Mouse (Mus musculus) right cerebral cortex, postnatal 25 days (tissue): Measurements from ENCODE around the gene Hmgb3.
"Not testable (repeated sequence)": the region's sequence is repeated elsewhere in the genome, so short reads cannot be mapped to it uniquely, and the experiment has no call there.

Source experiments
- DNase-seq: peaks from one replicate; pipeline ENCODE4 v3.0.0; 2022

Gene Hmgb3

GRCm38 (mm10) chrX:71555415-71556114 lies at the start of gene Hmgb3:
Hmgb3 (plus strand) TSS chrX:71555918.
- peak; percentile 76 for DNase-seq

DNA sequence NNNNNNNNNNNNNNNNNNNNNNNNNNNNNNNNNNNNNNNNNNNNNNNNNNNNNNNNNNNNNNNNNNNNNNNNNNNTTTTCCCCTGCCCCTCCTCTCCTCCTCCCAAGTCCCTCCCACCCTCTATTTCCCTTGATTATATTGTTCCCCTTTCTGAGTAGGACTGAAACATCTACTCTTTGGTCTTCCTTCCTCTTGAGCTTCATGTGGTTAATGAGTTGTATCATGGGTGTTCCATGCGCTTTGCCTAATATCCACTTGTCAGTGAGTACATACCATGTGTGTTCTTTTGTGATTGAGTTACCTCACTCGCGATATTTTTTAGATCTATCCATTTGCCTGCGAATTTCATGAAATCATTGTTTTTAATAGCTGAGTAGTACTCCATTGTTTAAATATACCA lies 49.1 kb upstream of the Hmgb3 start:
- DNase-seq, result not testable (repeated sequence)

GRCm38 (mm10) chrX:71519252-71519651 lies 36.5 kb upstream of the Hmgb3 start:
- no peak for DNase-seq

DNA sequence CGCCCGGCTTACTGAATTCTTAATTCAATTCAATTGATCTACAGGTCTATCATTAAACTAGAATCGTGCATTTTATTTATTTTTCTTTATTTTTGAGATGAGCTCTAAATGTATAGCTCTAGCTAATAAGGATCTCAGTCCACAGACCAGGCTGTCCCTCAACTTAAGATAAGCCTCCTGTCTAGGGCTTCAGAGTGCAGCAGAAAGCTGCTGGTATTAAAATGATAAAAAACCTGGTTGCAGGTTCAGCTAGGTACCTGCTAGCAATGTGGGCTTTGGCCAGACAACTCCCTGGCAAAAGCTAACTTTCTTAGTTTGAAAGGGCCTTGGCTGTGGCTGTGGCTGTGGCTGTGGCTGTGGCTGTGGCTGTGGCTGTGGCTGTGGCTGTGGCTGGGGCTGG lies 32.8 kb upstream of the Hmgb3 start:
- no peak for DNase-seq

DNA sequence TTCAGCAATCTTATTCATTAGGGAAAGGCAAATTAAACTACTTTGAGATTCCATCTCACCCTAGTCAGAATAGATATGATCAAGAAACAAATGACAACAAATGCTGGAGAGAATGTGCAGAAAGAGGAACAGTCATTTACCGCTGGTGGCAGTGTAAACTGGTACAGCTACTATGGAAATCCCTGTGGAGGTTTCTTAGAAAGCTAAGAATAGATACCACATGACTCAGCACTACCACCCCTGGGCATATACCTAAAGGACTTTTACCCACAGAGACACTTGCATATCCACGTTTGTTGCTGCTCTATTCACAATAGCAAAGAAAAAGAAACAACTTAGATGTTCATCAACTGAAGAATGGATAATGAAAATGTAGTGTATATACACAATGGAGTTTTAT lies 31.4 kb upstream of the Hmgb3 start:
- DNase-seq, result no peak

GRCm38 (mm10) chrX:71525593-71526299 lies 30.0 kb upstream of the Hmgb3 start:
- no peak for DNase-seq

GRCm38 (mm10) chrX:71527461-71527860 lies 28.3 kb upstream of the Hmgb3 start:
- DNase-seq, result no peak

DNA sequence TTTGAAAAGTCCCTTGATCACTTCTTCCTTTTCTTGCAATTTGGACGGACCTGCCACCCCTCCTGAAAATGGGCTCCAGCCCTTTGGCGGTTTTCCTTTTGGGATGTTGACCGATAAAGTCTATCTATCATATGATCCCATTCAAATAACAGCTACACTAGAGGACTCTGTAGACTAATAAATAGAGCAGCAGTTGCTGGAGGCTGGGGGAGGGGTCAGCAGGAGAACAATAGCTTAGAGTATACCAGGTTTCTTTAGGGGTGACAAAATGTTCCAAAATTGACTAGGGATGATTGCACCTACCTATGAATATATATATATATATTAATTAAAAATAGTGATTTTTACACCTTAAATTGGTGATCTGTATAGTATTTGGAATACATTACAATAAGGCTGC lies 27.6 kb upstream of the Hmgb3 start:
- DNase-seq, result no peak

- no peak for DNase-seq
These were observed 27.1 kb upstream of the Hmgb3 start for GRCm38 (mm10) chrX:71528646-71529045.

DNA sequence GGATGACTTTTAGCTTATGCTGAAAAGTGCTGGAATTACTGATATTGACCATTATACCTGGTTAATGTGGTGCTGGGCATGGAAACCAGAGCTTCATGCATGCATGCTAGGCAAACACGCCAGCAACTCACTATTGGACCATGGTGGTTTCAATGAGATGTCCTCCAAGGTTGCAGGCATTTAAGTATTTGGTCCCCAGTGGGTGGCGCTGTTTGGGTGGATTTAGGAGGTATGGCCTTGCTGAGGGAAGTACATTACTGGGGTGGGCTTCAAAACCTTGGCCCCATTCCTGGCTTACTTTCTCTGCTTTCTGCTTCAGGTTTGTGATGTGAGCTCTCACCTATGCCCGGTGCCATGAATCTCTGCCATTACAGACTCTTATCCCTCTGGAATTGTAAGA lies 23.1 kb upstream of the Hmgb3 start:
- no peak for DNase-seq

DNA sequence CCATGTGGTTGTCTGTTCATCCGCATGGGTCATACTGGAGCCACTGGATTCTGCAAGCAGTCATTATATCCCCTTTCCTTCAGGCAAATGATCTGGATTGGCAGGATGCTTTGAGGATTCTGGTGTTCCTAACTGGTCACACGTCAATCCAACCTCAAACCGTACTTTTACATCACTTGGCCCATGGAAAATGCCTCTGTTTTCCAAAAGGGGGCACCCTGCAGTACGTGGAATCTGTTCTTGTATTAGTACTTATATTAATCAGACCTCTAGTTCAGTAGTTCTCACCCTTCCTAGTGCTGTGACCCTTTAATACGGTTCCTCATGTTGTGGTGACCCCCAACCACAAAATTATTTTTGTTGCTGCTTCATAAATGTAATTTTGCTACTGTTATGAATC lies 21.6 kb upstream of the Hmgb3 start:
- no peak for DNase-seq

- DNase-seq, result no peak
These were observed 17.9 kb upstream of the Hmgb3 start for GRCm38 (mm10) chrX:71537791-71538190.

DNA sequence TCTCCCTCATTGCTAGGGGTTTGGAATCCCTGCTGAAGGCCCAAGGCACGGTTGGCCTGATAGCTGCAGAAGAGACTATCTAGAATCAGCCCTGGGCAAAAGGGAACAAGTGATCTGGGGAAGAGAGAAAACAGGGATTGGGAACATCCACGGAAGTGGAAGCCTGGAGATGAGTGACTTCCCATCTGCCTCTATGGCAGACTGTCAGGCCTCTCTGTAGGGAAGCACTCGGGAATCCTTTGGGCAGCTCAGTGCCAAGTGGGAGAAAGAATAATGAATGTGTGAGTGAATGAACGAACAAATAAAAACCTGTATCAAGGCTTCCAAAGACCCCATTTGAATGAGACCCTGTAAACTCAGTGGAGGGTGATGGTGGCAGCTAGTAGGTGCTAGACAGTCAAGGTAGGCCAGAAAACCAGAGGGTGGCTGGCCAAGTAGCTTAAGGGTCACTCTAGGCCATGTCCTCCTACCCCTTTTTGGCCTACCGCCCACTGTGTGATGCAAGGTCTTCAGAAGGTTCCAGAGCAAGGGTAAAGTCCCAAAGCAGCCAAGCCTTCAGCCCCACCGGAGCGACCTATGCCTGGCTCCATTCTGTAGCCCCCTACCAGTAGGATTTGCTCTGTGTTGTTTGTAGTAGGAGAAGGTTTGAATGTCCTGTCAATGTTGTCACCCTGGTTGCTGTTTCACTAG lies 14.8 kb upstream of the Hmgb3 start:
- no peak for DNase-seq

GRCm38 (mm10) chrX:71544731-71545130 lies 11.0 kb upstream of the Hmgb3 start:
- no peak for DNase-seq

- DNase-seq, result no peak
These were observed 10.6 kb upstream of the Hmgb3 start for GRCm38 (mm10) chrX:71545163-71545562.

DNA sequence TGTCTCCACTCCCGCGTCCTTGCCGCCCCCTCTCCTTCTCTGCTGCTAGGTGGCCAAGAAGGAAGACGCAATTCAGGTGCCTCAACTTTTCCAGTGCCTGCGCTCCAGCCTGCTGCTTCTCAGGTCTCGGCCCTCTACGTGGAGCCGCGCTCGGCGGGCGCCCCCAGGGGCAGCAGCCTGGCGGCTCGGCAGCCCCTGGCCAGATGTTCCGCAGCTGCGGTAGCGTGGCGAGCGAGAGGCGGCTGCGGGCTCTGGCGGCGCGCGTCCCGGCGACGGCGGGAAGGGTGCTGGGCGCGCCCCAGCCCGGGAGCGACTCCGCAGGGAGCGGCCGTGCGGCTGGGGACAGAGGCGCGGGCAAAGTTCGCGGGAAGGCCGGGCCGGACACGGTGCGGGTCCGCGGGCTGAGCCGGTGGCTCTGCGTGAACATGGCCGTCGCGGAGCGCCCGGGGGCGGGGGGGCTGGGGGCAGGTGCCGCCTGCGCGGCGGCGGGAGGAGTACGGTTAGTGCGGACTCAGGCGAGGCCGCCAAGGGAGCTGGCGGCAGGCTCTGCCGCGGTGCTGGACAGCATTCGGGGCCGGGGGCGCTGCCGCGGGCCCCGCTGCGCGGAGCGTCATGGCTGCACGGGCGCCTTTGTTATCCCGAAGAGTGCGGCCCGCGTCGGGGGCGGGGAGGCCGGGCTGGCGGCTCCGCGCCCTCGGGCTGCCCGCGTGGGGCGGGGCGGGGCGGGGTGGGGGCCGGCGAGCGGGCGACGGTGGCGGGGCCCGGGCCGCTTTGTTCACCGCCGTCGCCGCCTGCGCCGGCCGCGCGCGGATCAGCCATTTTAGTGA lies 610 bp downstream of the Hmgb3 start:
- no peak for DNase-seq

GRCm38 (mm10) chrX:71556965-71557491 lies 1.3 kb downstream of the Hmgb3 start:
- peak; percentile 5 for DNase-seq

- DNase-seq, result no peak
These were observed 3.6 kb downstream of the Hmgb3 start for GRCm38 (mm10) chrX:71559336-71559735.

DNA sequence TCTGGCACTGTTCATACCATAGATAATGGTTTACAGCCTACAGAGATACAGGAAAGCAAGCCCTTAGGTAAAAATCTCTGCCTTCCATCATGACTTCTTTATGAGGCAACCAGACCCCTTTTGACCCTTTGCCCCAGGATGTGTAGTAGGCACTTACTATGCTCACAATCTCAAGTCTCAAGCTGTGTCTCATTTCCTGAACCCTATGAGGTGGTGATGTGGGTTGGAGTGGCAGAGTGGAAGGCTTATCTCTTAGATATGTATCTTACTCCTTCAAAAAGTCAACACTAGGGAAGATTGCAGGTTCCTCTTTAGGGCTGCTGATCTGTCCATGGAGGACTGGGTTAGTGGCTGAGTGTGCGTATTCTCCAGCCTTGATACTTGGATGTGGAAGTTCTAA lies 5.1 kb downstream of the Hmgb3 start:
- DNase-seq, result no peak

DNA sequence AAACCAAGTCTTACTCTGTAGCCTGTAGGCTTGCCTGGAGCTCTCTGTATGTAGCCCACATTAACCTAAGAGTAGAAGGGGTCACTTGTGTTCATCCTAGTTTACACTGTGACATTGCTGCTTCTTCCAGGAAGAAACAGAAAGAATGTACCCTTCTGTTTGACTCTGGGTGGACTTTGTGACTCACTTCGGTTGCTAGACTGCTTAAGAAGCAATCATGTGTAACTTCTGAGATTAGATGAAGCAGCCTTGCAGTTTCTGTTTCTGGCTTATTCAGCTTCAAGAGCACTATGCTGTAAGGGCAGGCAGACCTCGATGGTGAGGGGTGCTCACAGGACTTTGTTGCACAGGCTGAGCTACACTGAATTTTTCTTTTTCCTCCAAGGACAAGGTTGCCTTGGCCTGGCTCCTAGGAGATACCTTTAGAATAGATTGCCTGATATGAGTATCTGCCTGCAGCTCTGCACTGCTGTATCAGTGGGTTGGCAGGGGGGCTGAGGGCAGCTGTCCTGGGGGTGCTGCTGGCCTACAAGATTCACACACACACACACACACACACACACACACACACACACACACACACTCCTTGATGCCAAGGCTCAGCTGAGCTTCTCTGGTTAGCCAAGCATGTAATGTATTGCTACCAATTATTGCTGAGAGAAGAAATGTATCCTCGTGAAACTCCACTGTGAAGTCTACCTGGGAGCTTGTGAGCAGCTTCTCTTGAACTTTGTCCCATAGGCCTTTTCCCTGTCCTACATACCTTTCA lies 17.6 kb downstream of the Hmgb3 start:
- DNase-seq, result no peak

- DNase-seq, result no peak
These were observed 19.8 kb downstream of the Hmgb3 start for GRCm38 (mm10) chrX:71575550-71575949.

DNA sequence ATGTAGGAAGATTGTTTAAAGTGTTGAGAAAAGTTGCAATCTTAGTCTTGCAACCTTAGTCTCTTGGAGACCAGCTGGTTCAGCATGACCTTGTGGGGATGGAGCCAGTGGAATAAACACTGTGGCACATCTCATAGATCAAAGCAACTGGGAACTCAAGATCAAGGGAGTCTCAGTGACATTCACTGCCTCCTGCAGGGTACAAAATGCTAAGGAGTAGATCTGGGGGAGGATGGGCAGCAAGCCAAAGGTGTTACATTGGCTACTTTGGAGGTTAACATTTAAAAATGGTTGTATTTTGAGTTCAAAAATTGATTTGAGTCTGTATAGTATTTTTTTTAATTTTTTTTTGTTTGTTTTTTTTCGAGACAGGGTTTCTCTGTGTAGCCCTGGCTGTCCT lies 33.5 kb downstream of the Hmgb3 start:
- DNase-seq, result no peak
